Mouse (Mus musculus) CD4-positive, CD25-positive, alpha-beta regulatory T cell, adult 2 months (primary cell): ENCODE data around the gene Fitm1.

Experiments
- DNase-seq: peaks from one replicate; pipeline ENCODE4 v3.0.0-alpha.2; 2012; ENCODE audit warnings: low read depth, low spot score

The Fitm1 gene

DNA sequence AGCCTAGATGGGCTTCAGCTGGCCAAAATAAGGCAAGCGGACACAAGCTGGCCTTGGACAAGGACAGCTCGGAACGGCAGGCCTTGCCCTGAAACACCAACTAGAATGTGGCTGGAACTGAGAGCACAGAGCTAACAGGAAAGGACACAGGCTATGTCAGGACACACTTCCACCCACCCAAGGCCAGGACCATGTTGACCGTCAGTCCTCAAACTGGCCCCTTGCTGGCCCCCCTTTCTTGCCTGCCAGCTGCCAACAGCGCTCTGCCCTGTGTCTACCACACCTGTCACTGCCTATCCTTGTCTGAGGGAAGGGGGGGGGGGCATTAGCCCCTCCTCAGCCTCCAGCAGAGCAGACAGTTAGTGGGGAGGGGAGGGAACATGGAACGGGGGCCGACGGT, at the start of gene Fitm1:
TSS of gene Fitm1 (plus strand) at position 316 of the 400 bp plus-strand sequence.
- no peak for DNase-seq

DNA sequence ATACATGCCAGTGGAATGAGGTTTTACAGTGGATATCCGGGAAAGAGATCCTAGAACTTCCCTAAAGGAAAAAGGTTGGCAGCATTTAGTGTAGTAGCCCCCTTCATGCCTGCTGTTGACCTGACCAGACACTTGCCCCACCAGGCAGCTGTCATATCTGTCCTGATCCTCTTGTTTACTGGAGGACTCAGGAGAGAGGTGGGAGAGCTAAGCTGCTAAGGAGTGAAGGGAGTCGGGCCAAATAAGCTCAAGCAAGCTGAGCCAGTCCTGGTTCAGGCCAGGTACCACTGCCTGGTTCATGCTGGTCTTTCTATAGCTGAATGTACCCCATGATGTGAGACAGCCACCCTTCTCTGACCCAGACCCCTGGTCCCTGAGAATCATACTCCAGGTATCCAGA, 48.7 kb upstream of the Fitm1 start:
- DNase-seq, result no peak

DNA sequence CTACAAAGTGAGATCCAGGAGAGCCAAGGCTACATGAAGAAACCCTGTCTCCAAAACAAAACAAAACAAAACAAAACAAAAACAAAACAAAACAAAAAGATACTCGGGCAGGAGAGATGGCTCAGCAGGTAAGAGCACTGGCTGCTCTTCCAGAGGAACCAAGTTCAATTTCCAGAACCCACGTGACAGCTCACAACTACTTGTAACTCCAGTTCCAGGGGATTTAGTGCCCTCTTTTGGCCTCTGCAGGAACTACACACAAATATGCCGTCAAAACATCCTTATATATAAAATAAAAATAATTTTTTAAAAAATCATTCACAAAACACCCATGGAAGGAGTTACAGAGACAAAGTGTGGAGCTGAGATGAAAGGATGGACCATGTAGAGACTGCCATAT, 47.5 kb upstream of the Fitm1 start:
- peak; percentile 75 for DNase-seq

DNA sequence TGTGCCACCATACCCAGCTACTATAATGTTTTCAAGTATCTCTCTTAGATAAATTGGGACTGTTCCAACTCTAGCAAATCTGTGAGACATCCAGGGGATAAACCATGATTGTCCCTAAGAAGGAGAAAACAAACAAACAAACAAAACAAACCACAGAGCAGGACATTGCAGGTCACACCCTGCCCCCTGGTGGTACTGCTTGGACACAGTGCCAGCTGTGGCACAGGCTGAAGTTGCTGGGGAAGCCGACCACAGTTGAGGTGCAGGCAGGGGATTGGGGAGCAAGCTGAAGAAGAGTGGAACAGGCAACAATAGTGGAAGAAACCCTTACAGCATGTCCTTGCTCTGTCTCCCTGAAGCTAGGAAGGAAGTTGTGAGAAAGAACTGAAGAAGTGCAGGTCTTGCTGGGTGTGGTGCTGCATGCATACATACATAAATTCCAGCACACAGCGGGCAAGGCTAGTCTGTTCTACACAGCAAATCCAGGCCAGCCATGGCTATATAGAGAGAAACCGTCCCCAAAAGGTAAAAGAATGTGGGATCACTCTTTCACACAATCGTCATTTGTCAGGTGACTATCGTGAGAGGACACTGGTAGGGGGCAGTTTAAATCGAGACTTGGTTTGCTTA, 39.2 kb upstream of the Fitm1 start:
- DNase-seq, result peak; percentile 67

DNA sequence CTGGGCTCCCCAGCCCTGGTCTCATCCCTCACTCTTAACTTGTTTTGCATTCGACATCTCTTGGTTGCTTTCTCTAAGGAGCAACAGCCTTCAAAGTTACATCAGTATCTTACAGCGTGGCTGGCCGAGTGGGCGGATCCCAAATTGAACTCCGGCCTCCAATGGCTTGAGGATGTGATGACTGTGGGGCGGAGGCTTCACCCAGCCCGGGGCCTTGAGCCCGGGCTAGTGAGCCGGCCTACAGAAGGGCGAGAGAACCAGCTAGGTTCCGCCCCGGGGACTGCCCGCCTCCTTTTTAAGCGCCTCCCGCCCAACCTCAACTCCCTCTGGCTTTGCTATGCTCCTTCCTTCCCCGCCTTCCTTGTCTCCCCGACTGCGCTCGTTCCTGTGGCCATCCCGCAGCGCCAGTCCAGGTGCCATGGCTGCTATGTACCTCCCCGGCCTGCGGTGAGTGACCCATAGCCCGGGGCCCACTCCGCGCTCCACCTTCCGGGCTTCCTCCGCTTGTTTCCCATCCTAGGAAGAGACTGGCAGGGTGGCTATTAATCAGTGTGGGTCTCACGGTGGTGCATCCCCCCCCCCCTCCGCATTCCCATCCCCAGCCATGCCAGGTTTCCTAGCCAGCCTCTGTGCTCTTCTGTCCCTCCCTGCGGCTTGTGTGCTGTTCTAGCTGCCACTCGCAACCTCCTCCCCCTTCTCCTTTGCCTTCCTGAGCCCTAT, 35.2 kb upstream of the Fitm1 start, which contains the start of gene Pck2:
TSS of gene Pck2 (plus strand) at position 200 of the 720 bp plus-strand sequence.
- peak; percentile 74 for DNase-seq

DNA sequence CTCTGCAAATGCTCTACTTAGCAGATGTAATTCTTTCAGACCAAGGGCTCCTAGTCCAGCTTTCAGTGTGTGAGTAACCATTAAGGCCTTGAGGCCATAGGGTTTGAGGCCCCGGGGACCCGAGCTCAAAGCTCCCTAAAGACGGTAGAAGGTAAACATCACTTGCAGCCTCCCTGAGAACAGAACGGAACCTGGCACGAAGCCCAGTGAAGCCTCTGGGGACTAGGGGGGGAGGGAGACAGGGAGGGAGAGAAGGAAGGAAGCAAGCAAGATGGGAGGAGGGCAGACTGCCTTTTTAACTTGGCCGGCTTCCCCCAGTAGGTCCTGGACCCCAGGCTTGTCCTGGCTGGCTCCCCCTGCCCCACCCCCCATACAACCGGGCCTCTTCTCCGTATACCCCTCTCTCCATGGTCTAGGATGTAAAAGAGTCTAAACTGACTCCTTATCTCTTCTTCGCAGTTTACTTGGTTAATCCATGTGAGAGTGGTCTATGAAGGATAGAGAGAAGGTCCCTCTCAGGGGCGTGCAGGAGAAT, 34.6 kb upstream of the Fitm1 start:
- DNase-seq, result peak; percentile 69

DNA sequence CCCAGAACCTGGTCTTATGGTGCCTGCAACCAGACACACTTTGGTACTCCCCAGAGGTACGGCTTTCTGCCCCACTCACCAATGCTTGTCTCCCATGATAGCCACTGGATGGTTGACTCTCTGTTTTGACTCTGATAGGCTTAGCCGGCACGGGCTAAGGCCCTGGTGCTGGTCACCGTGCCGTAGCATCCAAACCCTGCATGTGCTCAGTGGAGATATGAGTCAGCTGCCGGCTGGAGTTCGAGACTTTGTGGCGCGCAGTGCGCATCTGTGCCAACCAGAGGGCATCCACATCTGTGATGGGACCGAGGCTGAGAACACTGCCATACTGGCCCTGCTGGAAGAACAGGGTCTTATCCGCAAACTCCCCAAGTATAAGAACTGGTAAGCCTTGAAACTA, 33.1 kb upstream of the Fitm1 start:
- no peak for DNase-seq

DNA sequence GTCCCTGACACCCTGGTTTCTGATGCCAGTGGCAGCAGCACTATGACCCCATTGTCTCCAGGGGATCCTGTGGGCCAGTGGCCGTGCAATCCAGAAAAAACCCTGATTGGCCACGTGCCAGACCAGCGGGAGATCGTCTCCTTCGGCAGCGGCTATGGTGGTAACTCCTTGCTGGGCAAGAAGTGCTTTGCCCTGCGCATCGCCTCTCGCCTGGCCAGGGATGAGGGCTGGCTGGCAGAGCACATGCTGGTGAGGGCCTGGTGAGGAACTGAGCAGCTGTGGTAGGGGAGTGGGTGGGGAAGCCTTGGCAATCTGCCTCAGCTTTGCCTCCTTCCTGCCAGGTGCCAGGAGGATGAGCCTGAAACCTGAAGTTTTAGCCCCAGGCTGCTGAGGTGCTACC, 31.1 kb upstream of the Fitm1 start:
- no peak for DNase-seq

DNA sequence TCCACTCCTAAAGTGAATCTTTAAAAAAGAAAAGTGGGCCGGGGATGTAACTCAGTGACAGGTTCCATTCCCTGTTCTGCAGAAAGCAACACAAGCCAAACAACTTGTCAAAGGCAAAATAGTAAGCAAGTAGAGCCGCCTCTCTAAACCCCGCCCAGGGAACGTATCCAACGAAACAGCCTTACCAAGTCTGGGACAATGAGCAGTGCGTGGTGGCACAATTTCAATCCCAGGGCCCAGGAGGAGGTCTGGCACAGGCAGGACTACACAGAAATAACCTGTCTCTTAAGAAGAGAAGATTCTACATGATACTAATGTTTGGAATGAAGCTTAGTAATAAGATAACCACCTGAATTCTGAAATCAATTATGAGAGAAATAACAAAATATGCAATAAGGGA, 25.2 kb upstream of the Fitm1 start:
- no peak for DNase-seq

DNA sequence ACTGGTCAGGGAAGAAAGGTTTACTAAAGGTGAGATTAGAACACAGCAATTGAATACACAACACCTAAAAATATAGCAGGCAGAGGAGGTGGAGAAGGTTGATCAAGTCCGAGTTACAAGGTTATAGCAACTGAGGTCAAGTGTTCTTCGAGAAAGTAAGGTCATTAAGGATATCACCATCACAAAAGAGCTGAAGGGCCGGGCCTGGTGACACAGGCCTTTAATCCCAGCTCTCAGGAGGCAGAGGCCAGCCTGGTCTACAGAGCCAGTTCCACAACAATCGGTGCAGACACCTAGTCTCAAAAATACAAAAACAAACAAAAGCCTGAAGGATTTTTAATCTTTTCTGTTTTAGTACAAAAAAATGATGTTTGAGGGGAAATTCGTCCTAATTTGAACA, 24.1 kb upstream of the Fitm1 start:
- no peak for DNase-seq

DNA sequence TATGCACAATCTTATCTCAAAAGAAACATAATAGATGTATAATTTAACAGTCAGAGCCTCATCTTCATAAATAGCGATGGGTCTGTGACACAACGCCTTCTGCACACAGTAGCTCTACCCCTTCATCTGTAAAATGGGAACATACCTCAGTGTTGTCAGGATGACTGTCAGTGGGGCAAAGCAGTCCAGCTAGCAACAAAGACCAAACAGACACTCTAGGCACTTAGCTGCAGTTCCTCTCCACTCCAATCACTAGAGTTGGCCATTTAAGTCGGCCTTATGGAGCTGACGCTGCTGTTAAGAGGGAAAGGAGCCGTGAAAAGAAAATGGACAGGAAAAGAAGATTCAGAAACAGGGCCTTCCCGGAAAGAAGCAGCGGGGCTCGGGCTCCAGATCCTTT, 23.6 kb upstream of the Fitm1 start:
- no peak for DNase-seq

GRCm38 (mm10) chr14:55554635-55555034, 20.8 kb upstream of the Fitm1 start:
- DNase-seq, result no peak

GRCm38 (mm10) chr14:55555788-55556187, 19.6 kb upstream of the Fitm1 start:
- DNase-seq, result no peak

GRCm38 (mm10) chr14:55557003-55557402, 18.4 kb upstream of the Fitm1 start:
- DNase-seq, result peak; percentile 88

- DNase-seq, result no peak
These were observed 17.8 kb upstream of the Fitm1 start for GRCm38 (mm10) chr14:55557587-55557986.

- DNase-seq, result no peak
These were observed 16.5 kb upstream of the Fitm1 start for GRCm38 (mm10) chr14:55558740-55559448.

GRCm38 (mm10) chr14:55559799-55560201, 15.6 kb upstream of the Fitm1 start, which contains the start of gene Dcaf11:
TSS of gene Dcaf11 (plus strand) at chr14:55560006.
- peak; percentile 91 for DNase-seq

DNA sequence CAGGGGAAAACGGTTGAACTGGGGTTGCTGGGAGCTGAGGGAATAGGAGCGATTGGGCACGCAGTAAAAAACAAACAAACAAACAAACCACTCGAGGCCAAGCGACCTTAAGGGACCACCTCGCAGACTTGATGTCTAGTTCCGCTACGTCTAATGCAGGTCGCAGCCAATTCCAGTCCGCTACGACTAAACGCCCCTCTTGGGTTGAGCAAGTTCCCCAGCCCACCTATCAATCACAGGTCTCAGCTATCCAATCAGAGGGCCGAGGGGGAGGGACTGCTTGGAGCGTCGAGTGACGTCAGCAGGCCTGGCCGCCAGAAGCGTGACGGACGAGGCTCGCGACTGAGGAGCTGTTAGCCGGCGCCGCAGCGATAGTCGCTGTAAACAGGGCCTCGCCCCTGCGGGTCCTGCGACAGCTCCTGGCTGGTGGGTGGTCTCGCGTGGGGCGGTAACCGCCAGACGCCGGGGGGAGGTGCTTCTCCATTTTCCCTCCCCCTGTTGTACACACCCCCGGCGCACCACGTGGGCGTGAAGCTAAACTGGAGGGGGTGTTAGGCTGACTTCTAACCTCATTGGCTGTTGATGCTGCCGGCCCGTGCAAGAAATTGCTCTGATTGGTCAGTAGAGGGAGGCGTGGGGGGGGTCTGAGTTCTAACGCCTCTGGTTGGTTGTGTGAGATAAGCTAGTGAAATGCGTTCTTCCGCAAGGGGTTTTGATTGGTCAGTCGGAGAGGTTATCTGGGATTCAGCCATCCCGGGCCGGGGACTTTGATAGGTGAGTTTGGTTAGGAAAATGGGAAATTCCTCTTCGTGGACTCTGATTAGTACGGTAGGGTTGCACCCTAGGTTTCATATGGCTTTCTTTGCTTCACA, 15.0 kb upstream of the Fitm1 start, which contains the start of gene A730061H03Rik:
TSS of gene A730061H03Rik (minus strand) at position 205 of the 872 bp plus-strand sequence.
- DNase-seq, result peak; percentile 98

- DNase-seq, result no peak
These were observed 13.6 kb upstream of the Fitm1 start for GRCm38 (mm10) chr14:55561860-55562259.

- no peak for DNase-seq
These were observed 12.2 kb upstream of the Fitm1 start for GRCm38 (mm10) chr14:55563249-55563648.

GRCm38 (mm10) chr14:55565748-55566147, 9.7 kb upstream of the Fitm1 start:
- no peak for DNase-seq
